Mouse (Mus musculus): Measurements from ENCODE around the gene Ccnd3.
"Not testable (repeated sequence)": the region's sequence is repeated elsewhere in the genome, so short reads cannot be mapped to it uniquely, and the experiment has no call there.

Ccnd3 gene

DNA sequence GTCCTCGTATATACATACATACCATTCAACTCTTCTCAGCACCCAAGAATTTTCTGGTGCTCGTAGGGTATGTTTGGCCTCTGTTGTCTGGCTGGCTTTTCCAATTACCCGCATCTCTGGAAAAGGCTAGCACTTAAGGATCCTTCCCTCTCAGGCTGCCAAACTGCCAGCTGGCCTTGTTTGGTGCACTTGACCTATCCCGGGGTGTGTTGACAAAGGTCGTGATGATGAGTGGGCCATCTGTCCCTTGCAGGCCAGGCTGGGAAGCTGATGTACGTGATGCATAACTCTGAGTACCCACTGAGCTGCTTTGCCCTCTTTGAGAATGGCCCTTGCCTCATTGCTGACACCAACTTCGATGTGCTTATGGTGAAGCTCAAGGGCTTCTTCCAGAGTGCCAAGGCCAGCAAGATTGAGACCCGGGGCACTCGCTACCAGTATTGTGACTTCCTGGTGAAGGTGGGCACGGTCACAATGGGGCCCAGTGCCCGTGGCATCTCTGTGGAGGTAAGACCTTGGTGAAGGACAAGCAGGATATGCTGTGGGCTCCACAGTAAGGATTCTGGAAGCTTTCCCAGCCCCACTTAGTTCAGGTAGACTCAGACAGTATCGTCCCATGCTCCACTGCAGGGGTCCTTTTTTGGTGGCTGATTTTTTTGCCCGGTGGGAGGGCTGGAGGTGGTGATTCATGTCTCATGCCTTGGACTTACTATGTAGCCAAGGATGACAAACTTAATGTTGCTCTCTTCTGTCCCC is 113.9 kb downstream of the Ccnd3 start:
- DNase-seq (ENCODE audit: low spot score) = no peak

DNA sequence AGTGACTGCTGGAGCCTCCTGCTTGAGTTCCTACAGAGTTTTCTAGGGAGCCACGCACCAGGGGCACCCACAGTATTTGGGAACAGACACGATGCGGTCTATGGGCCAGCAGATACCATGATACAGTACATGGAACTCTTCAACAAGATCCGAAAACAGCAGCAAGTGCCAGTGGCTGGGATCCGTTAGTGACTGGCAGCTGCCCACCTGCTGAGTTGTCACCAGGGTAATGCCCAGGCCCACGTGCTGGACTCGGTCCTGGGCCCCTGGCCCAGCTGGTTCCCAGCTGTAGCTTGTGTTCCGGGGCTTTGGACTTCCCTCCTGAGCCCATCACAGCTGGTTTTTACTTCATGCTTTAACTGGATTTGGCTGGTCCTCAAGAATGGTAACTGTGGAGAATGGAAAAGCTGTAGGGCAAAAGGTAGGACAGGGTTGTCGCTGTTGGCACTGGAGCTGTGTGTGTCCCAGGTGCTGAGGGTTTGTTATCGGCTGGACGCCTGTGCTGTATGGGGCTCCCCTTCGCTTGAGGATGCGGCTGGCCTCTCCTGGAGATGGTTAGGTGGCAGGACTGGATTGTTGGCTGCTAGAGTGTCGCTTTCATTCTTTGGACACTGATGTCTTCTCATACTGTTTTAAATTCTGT is 118.2 kb downstream of the Ccnd3 start:
- no peak for DNase-seq (ENCODE audit: low spot score)

DNA sequence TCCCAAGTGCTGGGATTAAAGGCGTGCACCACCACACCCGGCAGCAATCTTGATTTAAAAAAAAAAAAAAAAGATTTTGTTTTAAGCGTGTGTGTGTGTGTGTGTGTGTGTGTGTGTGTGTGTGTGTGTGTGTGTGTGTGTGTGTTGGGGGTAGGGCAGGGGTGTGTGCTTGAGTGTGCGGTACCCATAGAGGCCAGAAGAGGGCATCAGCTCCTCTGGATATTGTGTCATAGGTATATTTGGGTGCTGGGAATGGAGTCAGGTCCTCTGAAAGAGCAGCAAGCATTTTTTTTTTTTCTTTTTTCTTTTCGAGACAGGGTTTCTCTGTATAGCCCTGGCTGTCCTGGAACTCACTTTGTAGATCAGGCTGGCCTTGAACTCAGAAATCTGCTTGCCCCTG is 119.7 kb downstream of the Ccnd3 start:
- not testable (repeated sequence) for DNase-seq (ENCODE audit: low spot score)

DNA sequence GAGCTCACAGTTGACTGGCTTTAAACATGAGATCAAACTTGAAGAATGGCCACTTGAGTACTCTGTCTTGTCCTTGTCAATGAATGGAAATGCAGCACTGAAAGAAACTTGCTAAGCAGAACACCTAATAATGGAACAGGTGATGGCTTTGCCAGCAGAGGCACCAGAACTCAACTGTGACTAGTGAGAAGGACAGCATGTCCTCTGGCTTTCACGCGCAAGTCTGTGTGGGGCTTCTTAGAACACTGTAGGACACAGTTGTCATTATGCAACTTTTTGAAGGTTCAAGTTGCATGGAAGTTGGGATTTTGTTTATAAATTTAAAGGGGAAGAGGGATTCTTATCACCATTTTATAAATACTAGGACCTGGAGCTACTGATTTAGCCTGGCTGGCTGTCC is 120.2 kb downstream of the Ccnd3 start:
- no peak for DNase-seq (ENCODE audit: low spot score)

DNA sequence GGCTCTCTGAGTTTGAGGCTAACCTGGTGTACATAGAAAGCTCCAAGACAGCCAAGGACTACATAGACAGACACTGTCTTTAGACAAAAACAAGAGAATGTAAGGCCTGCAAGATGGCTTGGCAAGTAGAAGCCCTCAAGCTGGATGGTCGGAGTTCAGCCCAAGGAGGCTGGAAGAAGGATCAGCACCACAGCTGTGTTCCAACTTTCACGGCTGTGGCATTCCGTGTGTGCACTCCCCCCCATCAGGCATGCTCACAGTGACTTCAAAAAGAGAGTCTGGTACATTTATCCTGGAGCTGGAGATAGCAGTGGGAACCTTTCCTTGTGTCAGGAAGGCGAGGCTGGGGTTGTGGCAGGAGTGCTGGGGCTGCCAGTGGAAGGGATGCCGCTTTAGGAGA is 121.2 kb downstream of the Ccnd3 start:
- no peak for DNase-seq (ENCODE audit: low spot score)

DNA sequence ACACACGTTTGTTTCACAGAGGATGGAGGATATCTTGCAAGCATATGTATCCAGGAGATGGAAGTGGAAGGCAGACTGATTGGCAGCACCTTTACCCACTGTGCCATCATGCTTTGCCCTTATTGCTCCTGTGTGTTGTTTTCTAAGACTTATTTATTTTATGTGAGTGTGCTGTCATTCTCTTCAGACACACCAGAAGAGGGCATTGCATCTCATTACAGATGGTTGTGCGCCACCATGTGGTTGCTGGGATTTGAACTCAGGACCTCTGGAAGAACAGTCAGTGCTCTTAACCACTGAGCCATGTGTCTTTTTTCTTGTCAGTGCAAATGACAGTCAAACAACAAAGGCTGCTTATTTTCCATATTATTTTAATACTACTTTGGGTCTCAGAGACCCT is 122.9 kb downstream of the Ccnd3 start:
- DNase-seq (ENCODE audit: low spot score) = no peak

DNA sequence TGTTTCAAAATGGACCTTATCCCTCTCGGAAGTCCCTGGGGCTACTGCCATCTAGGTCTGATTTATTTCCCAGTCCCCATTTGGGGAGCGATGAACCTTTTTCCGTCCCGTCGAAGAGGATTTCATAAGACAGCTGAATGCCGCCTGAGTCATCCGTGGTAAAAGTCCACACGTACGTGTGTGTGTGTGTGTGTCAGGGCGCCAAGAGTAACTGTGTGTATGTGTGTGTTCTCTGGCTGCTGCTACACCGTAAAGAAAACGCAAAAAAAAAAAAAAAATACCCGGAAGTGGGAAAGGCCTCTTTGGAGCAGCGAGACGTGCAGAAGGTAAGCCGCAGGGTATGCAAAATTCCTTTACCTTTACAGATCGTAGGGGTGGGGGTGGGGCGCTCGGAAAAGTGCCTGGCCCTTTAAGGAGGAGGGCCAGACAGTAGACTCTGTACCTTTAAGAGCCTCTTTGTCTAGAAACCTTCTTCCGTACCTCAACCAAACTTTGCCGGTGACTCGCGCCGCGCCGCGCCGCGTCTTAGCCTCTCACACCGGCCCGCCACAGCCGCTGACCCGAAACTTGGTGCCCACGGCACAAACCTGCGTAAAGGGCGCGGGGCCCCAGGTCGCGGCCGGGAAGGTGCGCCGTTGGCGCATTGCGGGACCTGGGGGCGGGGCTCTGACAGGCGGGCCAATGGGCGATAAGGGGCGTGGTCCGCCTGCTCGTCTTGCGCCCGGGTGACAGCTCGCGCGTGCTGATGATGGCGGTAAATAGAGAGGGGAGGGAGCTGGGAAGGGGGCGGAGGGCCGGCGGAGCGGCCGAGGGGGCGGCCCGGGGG is 124.2 kb downstream of the Ccnd3 start:
- DNase-seq (ENCODE audit: low spot score) = peak; percentile 97

DNA sequence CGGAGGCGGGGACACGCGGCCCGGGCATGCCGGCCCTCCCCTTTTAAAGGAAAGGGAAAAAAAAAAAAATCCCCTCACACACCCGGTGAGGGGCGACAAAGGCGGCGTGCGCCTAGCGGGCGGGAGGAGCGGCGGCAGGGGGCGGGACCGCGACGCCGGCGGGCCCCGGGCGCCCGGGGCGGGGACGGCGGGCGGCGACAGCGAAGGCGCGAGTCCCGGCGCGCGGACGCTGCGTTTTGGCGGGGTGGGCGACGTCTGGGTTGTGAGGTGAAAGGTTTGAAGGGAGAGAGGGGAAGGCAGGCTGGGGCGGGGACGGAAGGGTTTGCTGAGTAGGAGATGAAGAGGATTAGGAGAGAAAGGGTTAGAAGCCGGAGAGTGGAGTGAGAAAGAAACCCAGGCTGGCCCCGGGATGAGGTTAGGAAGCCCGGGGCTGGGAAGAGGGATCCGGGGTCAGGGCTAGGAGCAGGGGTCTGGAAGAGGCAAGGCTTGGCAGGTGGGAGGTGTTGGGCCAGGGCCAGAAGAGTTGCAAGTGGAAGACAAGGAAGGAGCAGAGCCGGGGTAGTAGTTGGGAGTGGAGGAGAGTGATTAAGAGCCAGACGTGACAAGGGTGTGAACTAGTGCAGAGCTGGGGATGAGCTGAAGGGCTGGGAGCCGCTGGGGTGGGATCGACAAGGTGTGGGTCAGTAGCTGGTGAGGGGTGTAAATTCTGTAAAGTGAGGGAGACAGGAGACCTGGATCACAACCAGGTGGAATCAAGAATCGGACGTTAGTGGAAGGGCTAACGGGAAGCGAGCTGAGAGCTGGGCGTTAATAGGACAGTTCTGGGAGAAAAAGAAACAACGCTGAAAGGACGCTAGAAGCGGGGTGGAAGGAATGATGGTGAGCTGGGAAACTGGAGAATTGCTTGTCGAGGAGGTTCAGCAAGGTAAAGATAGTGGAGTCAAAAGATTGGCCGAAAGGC is 125.1 kb downstream of the Ccnd3 start:
- peak; percentile 45 for DNase-seq (ENCODE audit: low spot score)

DNA sequence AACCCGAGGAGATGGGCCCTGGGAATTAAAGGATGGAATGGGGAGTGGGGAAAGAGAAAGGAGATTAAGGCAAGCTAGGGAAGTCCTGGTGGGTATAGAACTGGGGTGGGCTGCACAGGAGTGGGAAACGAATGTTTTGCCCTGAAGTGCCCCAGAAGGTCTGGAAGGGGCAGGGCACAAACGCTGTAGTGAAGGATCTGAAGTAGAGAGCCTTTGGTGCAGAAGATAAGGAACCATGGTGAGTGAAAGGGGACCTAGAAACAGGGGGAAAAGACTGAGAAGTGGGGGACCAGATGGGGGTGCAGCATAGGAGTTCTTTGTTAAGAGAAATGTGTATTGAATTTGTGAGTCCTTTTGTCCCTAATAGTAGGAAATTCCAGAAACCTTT is 125.8 kb downstream of the Ccnd3 start, which contains the start of gene Usp49:
Gene Usp49, plus strand, starts transcription at position 13 of the 388 bp plus-strand sequence.
- no peak for DNase-seq (ENCODE audit: low spot score)

DNA sequence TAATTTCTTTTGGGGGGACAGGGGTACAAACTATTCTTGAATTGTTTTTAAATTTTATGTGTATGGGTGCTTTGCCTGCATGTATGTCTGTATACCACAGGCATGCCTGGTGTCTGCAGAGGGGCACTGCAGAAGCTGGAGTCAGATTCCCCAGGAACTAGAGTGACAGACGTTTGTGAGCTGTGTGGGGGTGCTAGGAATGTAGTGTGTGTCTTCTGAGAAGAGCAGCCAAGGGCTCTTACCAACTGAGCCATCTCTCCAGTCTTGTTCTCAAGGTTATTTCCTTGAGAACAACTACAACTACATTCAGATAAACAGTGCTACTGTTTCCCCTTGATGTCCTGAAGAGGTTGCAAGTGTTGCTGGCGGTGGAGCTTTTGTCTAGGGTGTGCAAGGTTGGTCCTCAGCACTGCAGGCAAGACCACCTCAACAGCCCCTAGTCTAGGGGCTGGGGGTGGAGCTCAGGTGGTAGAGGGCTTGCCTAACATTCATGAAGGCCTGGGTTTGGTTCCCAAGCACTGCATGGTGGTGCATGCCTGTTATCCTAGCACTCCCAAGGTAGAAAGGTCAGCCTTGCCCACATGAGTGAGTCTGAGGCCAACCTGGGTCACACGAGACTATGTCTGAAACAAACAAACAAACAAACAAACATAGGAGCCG is 127.5 kb downstream of the Ccnd3 start:
- DNase-seq (ENCODE audit: low spot score) = no peak

DNA sequence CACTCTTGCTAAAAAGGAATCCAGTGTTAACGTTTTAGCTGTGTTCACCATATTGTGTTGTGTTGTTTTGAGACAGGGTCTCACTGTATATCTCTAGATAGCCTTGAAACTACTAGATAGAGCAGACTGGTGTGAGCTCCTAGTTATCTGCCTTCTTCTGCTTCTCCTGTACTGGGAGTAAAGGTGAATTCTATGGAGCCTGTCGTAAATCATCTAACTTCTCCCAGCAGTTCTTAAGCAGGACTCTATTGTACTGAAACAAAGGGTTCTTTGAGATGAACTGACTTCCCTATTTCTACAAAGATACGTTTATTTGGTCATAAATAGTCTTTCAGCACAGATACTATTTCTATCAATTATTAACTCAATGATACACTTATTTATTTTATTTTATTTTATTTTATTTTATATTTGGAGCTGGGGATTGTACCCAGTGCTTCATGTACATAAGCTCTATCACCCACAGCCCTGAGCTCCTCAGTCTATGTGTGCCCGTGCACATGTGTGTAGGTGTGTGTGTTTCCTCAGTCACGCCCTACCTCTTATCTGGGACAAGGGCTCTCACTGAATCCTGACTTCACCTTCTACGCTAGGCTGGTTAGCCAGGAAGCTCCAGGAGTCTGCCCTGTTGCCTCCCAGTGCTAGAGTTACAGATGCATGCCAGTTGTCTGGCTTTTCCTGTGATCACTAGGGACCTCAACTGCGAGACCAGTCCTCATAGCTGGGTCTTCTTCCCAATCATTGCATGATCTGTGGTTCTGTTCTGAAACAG is 129.3 kb downstream of the Ccnd3 start:
- no peak for DNase-seq (ENCODE audit: low spot score)

DNA sequence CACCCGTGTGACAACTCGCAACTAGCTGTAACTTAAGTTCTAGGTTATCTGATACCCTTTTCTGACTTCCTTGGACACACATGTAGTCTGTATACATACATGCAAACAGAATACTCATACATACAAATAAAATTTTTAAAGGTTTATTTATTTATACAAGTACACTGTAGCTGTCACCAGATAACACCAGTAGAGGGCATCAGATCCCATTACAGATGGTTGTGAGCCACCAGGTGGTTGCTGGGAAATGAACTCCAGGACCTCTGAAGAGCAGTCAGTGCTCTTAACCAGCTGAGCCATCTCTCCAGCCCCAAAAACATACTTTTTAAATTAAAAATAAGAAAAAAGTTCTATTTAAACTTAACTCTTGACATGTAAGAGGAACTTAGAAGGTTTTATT is 138.1 kb downstream of the Ccnd3 start:
- no peak for DNase-seq (ENCODE audit: low spot score)

DNA sequence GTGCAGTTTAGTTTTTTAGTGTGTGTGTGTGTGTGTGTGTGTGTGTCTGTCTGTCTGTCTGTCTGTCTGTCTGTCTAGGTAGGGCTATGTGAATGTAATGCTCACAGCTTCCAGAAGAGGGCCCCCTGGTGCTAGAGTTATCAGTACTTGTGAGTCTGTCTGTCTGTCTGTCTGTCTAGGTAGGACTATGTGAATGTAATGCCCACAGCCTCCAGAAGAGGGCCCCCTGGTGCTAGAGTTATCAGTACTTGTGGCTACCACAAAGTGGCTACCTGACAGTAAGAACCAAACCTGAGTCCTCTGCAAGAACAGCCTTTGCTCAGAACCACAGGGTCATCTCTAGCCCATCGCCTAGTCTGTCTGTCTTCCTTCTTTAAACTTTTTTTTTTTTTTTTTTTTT is 141.8 kb downstream of the Ccnd3 start:
- peak; percentile 76 for DNase-seq (ENCODE audit: low spot score)

DNA sequence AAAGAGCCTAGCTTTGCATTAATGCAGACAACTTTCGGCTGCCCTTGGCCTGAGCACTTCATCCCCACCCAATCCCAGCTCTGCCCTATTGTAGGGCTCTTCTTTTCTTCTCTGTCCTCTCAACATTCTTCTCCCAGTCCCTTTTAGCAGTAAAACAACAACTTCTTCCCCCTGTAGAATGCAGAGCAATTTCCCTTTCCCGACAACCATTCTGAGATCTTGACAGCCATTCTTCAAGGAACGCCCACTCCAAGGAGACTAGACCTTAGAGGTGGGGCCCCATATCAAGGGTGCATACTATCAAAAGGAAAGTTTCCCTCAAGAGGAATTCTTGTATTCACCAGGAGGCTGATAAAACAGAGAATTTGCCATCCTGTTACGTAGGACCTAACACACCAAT is 144.1 kb downstream of the Ccnd3 start:
- peak; percentile 29 for DNase-seq (ENCODE audit: low spot score)

All from embryo, embryonic 10 days (tissue).